Mouse (Mus musculus) thymus, adult 2 months (tissue): ENCODE data around the gene 1700010I14Rik. TPM values are rescaled to one million over a fixed set of nuclear protein-coding genes. Genes with fewer than 3 reads are reported as not detected.
A peak's percentile ranks its signal among the peaks of the same experiment; 100 is the strongest.

Experiments used
- DNase-seq: peaks from one replicate; pipeline ENCODE4 v3.0.0; 2021
- H3K27ac ChIP-seq: fragments of 200-500 bp; 2 replicates; pipeline ENCODE4 v1.5.1; 2012; ENCODE audit warnings: low read length, control low read depth; ENCODE audit not compliant: control insufficient read depth, insufficient read depth
- H3K27me3 ChIP-seq: fragments of 200-500 bp; 2 replicates; pipeline ENCODE4 v1.6.1; 2012; ENCODE audit warnings: mild to moderate bottlenecking, low read length, moderate library complexity, mixed read lengths; ENCODE audit not compliant: control insufficient read depth, insufficient read depth
- H3K36me3 ChIP-seq: fragments of 200-500 bp; 2 replicates; pipeline ENCODE4 v1.6.1; 2012; ENCODE audit warnings: mild to moderate bottlenecking, low read length, moderate library complexity; ENCODE audit not compliant: control insufficient read depth, insufficient read depth
- H3K4me1 ChIP-seq: fragments of 200-500 bp; replicated peaks from 2 replicates; pipeline ENCODE4 v1.6.1; 2012; ENCODE audit warnings: low read length; ENCODE audit not compliant: control insufficient read depth, insufficient read depth
- H3K4me3 ChIP-seq: fragments of 200-500 bp; 2 replicates; pipeline ENCODE4 v1.5.1; 2012; ENCODE audit warnings: mild to moderate bottlenecking, low read length, control low read depth, moderate library complexity; ENCODE audit not compliant: control insufficient read depth, insufficient read depth
- CTCF ChIP-seq: fragments of 200-500 bp; IDR thresholded peaks from 2 replicates; pipeline ENCODE4 v1.5.1; 2012; ENCODE audit warnings: mild to moderate bottlenecking, control low read depth, low read length, moderate library complexity, borderline replicate concordance; ENCODE audit not compliant: control insufficient read depth, poor library complexity, insufficient read depth; ENCODE audit errors: extremely low read depth
- POLR2A ChIP-seq: fragments of 200-500 bp; IDR thresholded peaks from 2 replicates; pipeline ENCODE4 v1.6.1; 2012; ENCODE audit warnings: mild to moderate bottlenecking, low read length, control low read depth, moderate library complexity; ENCODE audit not compliant: control insufficient read depth, poor library complexity, insufficient read depth; ENCODE audit errors: extremely low read depth
- WGBS: fragments of 180-500 bp; shearing (Covaris S2); methylation state at CpG from one replicate; pipeline ENCODE4 v1.1.7; 2018; 5-methylcytosine and 5-hydroxymethylcytosine counted together
- polyA plus RNA-seq: library from polyadenylated mRNA; depleted of rRNA; stranded (reverse); fragments of >200 nt; gene quantifications from 2 replicates; pipeline ENCODE4 v1.2.3, GENCODE M21; 2012

Gene 1700010I14Rik
- polyA plus RNA-seq, 1 experiment = 2.4 TPM

DNA sequence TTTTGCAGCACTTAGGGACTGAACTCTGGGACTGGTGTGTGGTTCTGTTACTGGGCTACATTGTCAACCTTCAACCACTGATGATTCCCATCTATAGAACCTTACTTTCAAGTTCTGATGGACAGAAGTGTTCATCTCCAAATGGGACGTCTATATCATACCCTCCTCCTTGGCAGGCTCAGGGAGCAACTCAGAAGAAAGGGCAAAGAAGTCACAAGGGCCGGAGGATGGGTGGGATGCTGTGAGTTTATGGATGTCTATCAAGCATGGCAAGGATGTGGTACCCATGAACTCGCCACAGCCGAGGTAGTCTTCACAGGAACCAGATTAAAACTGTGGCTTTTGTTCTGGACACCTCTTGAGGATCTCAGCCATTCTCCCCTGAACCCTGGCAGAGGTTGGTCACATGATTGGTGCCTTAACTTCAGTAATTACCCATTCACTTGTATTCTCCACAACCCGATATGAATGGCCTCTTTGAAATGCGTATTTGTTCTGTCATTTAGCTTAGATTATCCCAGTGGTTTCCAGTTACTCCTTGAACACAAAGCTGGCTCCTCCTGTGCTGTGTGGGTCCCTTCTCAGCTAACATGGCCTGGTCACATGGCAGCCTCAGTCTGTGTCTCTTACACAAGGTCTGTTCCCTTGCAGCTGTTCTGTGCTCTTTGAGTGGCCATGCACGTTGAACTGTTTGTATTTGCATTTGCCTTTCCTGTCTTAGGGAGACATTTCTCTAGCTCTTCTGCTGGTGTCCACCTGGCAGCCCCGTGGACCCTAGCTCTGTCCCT, 47.6 kb downstream of the 1700010I14Rik start:
- no peak for DNase-seq
- no peaks in the 10 kb centered on the region for H3K36me3 ChIP-seq
- TF ChIP-seq CTCF (no peak), POLR2A (no peak)
- 81% methylated on average over 8 of the region's 8 CpGs for WGBS
- no peaks in the 10 kb centered on the region for H3K27me3 ChIP-seq
- peaks cover 6% of the 10 kb centered on the region for H3K4me1 ChIP-seq
- no peak overlapping the region for H3K4me3 ChIP-seq
- H3K27ac ChIP-seq = no peak overlapping the region

GRCm38 (mm10) chr17:9042723-9043122, 54.6 kb downstream of the 1700010I14Rik start:
- no peaks in the 10 kb centered on the region for H3K4me1 ChIP-seq
- H3K4me3 ChIP-seq = no peak overlapping the region
- peak; percentile 58 for DNase-seq
- WGBS = 35% methylated on average over 2 of the region's 2 CpGs
- no peaks in the 10 kb centered on the region for H3K36me3 ChIP-seq
- no peak for TF ChIP-seq POLR2A
- TF ChIP-seq CTCF = no peak
- no peak overlapping the region for H3K27ac ChIP-seq
- H3K27me3 ChIP-seq = no peaks in the 10 kb centered on the region

DNA sequence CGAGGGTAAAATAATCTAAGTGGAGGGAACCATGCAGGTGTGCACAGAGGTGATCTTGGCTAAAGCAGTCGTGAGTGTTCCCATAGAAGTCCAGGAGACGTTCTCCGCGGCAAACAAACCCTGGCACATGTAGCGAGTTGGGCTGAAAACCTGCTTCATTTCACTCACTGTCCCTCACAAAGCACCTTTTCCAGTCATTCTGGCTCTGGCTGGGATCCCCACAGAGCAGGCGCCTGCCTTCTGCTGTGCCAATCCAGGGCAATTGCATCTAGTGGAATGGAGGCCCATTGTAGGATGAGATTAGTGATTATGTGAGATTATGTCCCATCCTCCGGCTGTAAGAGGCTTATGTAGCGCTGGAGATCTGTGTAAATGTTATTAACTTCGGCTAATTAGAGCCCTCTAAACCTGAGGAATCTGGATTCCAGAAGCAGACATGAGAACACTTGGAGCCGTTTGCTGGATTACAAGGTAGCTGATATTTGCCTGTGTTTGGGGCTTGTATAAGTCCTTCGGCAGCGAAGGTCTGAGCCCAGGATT, 64.4 kb downstream of the 1700010I14Rik start:
- no peaks in the 10 kb centered on the region for H3K4me1 ChIP-seq
- no peak for DNase-seq
- H3K27ac ChIP-seq = no peak overlapping the region
- H3K36me3 ChIP-seq = no peaks in the 10 kb centered on the region
- TF ChIP-seq CTCF = no peak
- no peak for TF ChIP-seq POLR2A
- no peaks in the 10 kb centered on the region for H3K27me3 ChIP-seq
- H3K4me3 ChIP-seq = no peak overlapping the region
- 89% methylated on average over 13 of the region's 13 CpGs for WGBS

GRCm38 (mm10) chr17:9059360-9059932, 71.3 kb downstream of the 1700010I14Rik start:
- no peaks in the 10 kb centered on the region for H3K36me3 ChIP-seq

More at GRCm38 (mm10) chr17:9059360-9059932, 71.3 kb downstream of the 1700010I14Rik start:
- Histone ChIP-seq H3K27ac (no peak overlapping the region), H3K4me1 (no peaks in the 10 kb centered on the region), H3K27me3 (no peaks in the 10 kb centered on the region), H3K4me3 (no peak overlapping the region)
- WGBS = 77% methylated on average over 8 of the region's 8 CpGs
- TF ChIP-seq POLR2A (no peak), CTCF (no peak)
- no peak for DNase-seq
